38 mouse cellular contexts compared by ENCODE assay signal in the genomic region with DNA sequence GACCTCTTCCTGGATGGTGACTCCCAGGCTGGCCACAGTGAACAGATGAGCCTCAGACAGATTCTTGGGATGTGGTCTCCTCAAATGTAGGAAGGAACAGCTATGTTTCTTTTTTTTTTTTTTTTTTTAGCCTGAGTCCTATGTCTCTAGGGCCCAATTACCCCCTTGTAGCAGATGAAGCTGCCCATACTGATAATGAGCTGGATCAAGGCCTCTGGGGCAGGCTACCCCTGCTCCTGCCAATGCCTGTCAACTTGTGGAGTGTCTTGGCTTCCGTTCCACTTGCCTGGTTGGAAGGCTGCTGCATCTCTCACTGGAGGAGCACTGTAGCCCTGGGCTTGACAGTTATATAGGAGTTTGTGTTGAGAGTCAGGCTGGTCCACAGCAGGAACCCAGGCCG. TPM values are rescaled to one million over a fixed set of nuclear protein-coding genes. Genes with fewer than 3 reads are reported as not detected.
"Had no signal": no experiment of that assay in that cellular context is flagged by ENCODE, and none has a peak within 500 bp of the region (broad histone marks: within the 10 kb centered on the region; RNA-seq: fewer than 3 reads in every experiment).

Gene Olfr1415, minus strand, starts transcription at position 101 of the 400 bp plus-strand sequence.

- H3K4me1 ChIP-seq: embryonic facial prominence, embryonic 10.5 days; embryonic facial prominence, embryonic 12.5 days; embryonic facial prominence, embryonic 13.5 days; embryonic facial prominence, embryonic 15.5 days; forebrain, embryonic 10.5 days; forebrain, embryonic 12.5 days; forebrain, embryonic 13.5 days; forebrain, embryonic 15.5 days; heart, embryonic 10.5 days had no signal

- H3K4me3 ChIP-seq: embryonic facial prominence, embryonic 10.5 days; embryonic facial prominence, embryonic 12.5 days; embryonic facial prominence, embryonic 13.5 days; embryonic facial prominence, embryonic 15.5 days; erythroblast, embryonic 14.5 days; forebrain, embryonic 10.5 days; forebrain, embryonic 12.5 days; forebrain, embryonic 13.5 days; forebrain, embryonic 15.5 days; gastrocnemius, adult 2 months; heart, adult 2 months; heart, embryonic 10.5 days had no signal

- H3K27ac ChIP-seq: embryonic facial prominence, embryonic 10.5 days; embryonic facial prominence, embryonic 12.5 days; embryonic facial prominence, embryonic 13.5 days; embryonic facial prominence, embryonic 15.5 days; forebrain, embryonic 10.5 days; forebrain, embryonic 12.5 days; forebrain, embryonic 13.5 days; forebrain, embryonic 15.5 days; gastrocnemius, adult 2 months; heart, adult 2 months; heart, embryonic 10.5 days had no signal

- DNase-seq: cerebellum, adult 2 months; cerebellum, adult 8-10 months; cerebellum, adult 9-10 months; cerebellum, adult 9-11 months; cerebellum, postnatal 14 days; cerebellum, postnatal 25 days; cerebellum, postnatal 36 days; embryo, embryonic 11 days; forebrain, postnatal 0 days; gastrocnemius, adult 2 months; gastrocnemius, postnatal 10 days; gastrocnemius, postnatal 14 days; gastrocnemius, postnatal 25 days; gastrocnemius, postnatal 36 days; heart, adult 18-20 months; heart, adult 2 months had no signal

- H3K4me2 ChIP-seq: embryonic facial prominence, embryonic 12.5 days; embryonic facial prominence, embryonic 13.5 days; embryonic facial prominence, embryonic 15.5 days; forebrain, embryonic 12.5 days; forebrain, embryonic 13.5 days; forebrain, embryonic 15.5 days; heart, embryonic 11.5 days had no signal

- H3K27me3 ChIP-seq: embryonic facial prominence, embryonic 12.5 days; embryonic facial prominence, embryonic 13.5 days; embryonic facial prominence, embryonic 15.5 days; forebrain, embryonic 12.5 days; forebrain, embryonic 13.5 days; forebrain, embryonic 15.5 days had no signal

- H3K9me3 ChIP-seq: embryonic facial prominence, embryonic 12.5 days; embryonic facial prominence, embryonic 15.5 days; forebrain, embryonic 12.5 days; forebrain, embryonic 13.5 days; forebrain, embryonic 15.5 days; heart, embryonic 10.5 days had no signal

- H3K9ac ChIP-seq: embryonic facial prominence, embryonic 12.5 days; embryonic facial prominence, embryonic 13.5 days; embryonic facial prominence, embryonic 15.5 days; forebrain, embryonic 12.5 days; forebrain, embryonic 13.5 days; forebrain, embryonic 15.5 days; forebrain, postnatal 0 days had no signal

- H3K36me3 ChIP-seq: embryonic facial prominence, embryonic 10.5 days; embryonic facial prominence, embryonic 12.5 days; embryonic facial prominence, embryonic 13.5 days; embryonic facial prominence, embryonic 15.5 days; forebrain, embryonic 10.5 days; forebrain, embryonic 12.5 days; forebrain, embryonic 15.5 days; heart, embryonic 10.5 days had no signal

- ATAC-seq: forebrain, embryonic 13.5 days; forebrain, embryonic 15.5 days; forebrain, embryonic 16.5 days; forebrain, postnatal 0 days had no signal

RNA-seq across cellular contexts. Expression of gene Olfr1415, which starts in this region (rescaled TPM):
- total RNA-seq: common myeloid progenitor, adult 5-6 weeks; forebrain, postnatal 0 days; gastrocnemius, adult 18-20 months; gastrocnemius, adult 2 months; gastrocnemius, adult 8-10 months; gastrocnemius, postnatal 10 days; gastrocnemius, postnatal 14 days; gastrocnemius, postnatal 25 days; gastrocnemius, postnatal 36 days; gastrocnemius, postnatal 4 days; granulocyte monocyte progenitor cell, adult 5-6 weeks; heart, adult 18-20 months; heart, adult 2 months had no signal
- polyA plus RNA-seq: cerebellum, adult 2 months; cortical plate, adult 2 months; embryonic facial prominence, embryonic 11.5 days; embryonic facial prominence, embryonic 12.5 days; embryonic facial prominence, embryonic 13.5 days; embryonic facial prominence, embryonic 14.5 days; embryonic facial prominence, embryonic 15.5 days; erythroblast, embryonic 14.5 days; forebrain, embryonic 10.5 days; forebrain, embryonic 12.5 days; forebrain, embryonic 13.5 days; forebrain, embryonic 15.5 days; forebrain, embryonic 16.5 days; forebrain, postnatal 0 days; frontal cortex, adult 2 months; gonadal fat pad, adult 2 months; heart, adult 2 months; heart, embryonic 10.5 days; heart, embryonic 11.5 days had no signal
